Mouse (Mus musculus): ENCODE data around the gene Col6a5. TPM values are rescaled to one million over a fixed set of nuclear protein-coding genes. Genes with fewer than 3 reads are reported as not detected.
A peak's percentile ranks its signal among the peaks of the same experiment; 100 is the strongest.

The Col6a5 gene
- polyA plus RNA-seq, 1 experiment from 2014 or later = 0.38 TPM

DNA sequence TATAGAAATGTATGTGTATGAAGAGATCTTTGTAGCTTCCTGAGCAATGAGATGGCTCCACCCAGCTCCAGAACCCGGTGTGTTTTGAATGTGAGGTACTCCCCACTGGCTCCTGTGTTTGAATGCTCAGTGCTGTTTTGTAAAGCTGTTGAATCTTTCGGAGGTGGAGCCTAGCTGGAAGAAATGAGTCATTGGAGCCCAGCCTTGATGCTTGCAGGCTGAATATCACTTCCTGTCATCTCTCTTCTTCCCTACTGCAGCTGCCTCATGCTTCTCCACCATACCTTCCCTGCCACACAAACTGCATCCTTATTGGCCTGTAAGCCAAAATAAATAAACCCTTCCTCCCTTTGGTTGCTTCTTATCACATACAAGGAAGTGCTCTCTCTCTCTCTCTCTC is 72.9 kb downstream of the Col6a5 start:
- Histone ChIP-seq H3K27me3 (no peaks in the 10 kb centered on the region), H3K9me3 (no peaks in the 10 kb centered on the region), H3K4me3 (no peak overlapping the region), H3K36me3 (no peaks in the 10 kb centered on the region), H3K27ac (replicated peaks) (no peak overlapping the region), H3K4me2 (replicated peaks) (no peak overlapping the region), H3K9ac (replicated peaks) (no peak overlapping the region), H3K4me1 (0 out of 2 replicates have a peak, but pooled peaks cover 2% of the 10 kb centered on the region)
- WGBS = 15% methylated on average over 2 of the region's 2 CpGs
- no peak for ATAC-seq (replicated peaks)

DNA sequence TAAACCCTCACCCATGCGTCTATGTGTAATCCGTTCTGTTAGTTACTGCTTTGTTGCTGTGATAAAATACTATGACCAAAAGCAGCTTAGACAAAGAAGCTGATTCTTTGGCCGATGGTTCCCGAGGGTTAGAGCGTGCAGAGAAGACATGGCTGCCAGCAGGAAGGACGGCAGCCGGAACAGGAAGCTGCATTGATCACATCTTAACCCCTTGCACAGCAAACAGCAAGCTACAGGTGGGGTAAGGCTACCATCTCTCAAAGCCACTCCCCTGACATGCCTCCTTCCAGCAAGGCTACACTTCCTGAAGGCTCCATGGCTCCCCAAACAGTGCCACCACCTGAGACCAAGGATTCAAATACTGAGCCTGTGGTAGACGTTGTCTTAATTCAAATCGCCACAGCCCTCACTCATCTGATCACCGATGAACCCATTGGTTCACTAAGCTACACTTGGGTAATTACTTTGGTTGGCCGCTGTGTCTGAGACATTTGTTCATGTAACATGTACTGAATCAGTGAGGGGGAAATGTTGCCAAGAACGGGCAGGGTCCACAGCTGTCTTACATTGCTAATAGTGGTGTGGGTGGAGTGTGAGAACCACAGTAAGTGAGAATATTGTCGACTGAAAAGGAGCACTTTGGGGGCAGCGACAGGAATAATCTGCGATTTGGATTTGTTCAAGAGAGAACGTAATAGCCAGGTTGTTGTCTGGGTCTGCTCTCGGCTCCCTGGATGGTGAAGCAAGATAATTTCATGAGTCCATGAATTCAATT is 75.6 kb downstream of the Col6a5 start:
- Histone ChIP-seq H3K9me3 (no peaks in the 10 kb centered on the region), H3K27me3 (no peaks in the 10 kb centered on the region), H3K4me2 (replicated peaks) (no peak overlapping the region), H3K4me1 (0 out of 2 replicates have a peak, but pooled peaks cover 2% of the 10 kb centered on the region), H3K27ac (replicated peaks) (no peak overlapping the region), H3K36me3 (no peaks in the 10 kb centered on the region), H3K4me3 (no peak overlapping the region), H3K9ac (replicated peaks) (no peak overlapping the region)
- ATAC-seq (replicated peaks) = no peak
- WGBS = 72% methylated on average over 17 of the region's 17 CpGs

DNA sequence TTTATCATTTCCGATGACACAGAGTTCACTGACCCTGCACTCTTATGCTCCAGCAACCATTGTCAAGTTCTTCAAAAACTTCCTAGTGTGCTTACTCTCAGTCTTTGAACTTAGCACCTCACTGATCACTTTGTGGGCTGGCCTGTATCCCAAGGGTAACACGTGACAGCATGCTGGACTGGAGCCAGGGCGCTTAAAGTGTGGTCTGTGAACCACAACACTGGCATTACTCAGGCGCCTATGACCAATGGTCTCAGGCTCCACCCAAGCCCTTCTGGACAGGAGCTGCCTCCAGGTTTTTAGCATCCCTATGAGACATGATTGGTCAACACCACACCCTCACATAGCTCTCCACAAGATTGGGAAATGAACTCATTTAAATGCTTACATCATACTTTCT is 79.7 kb downstream of the Col6a5 start:
- Histone ChIP-seq H3K9me3 (no peaks in the 10 kb centered on the region), H3K4me3 (no peak overlapping the region), H3K36me3 (no peaks in the 10 kb centered on the region), H3K27ac (replicated peaks) (no peak overlapping the region), H3K27me3 (no peaks in the 10 kb centered on the region), H3K9ac (replicated peaks) (no peak overlapping the region), H3K4me1 (0 out of 2 replicates have a peak, but pooled peaks cover 2% of the 10 kb centered on the region), H3K4me2 (replicated peaks) (no peak overlapping the region)
- no peak for ATAC-seq (replicated peaks)
- WGBS = 77% methylated on average over 4 of the region's 4 CpGs

GRCm38 (mm10) chr9:105878365-105879108 is 81.9 kb downstream of the Col6a5 start:
- Histone ChIP-seq H3K36me3 (no peaks in the 10 kb centered on the region), H3K9ac (replicated peaks) (no peak overlapping the region), H3K27ac (replicated peaks) (no peak overlapping the region), H3K4me3 (no peak overlapping the region), H3K4me2 (replicated peaks) (no peak overlapping the region), H3K9me3 (no peaks in the 10 kb centered on the region), H3K27me3 (no peaks in the 10 kb centered on the region), H3K4me1 (no peaks in the 10 kb centered on the region)
- no peak for ATAC-seq (replicated peaks)
- 83% methylated on average over 11 of the region's 11 CpGs for WGBS

DNA sequence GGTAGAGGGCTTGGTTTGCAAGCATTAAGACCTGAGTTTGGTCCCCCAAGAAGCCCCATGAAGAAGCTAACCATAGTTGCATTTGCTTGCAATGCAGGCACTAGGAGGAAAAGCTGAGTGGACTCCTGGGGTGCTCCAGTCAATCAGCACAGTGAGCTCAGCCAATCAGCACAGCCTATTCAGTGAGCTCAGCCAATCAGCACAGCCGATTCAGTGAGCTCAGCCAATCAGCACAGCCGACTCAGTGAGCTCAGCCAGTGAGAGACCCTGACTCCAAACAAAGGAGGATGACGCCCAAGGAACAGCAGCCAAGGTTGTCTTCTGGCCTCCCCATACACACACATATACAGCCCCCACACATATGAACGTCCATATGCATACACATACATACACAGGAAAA is 84.3 kb downstream of the Col6a5 start:
- WGBS = 85% methylated on average over 4 of the region's 4 CpGs
- H3K9me3 ChIP-seq = no peaks in the 10 kb centered on the region
- no peaks in the 10 kb centered on the region for H3K36me3 ChIP-seq
- no peak overlapping the region for H3K4me2 ChIP-seq (replicated peaks)
- ATAC-seq (replicated peaks) = no peak
- no peaks in the 10 kb centered on the region for H3K4me1 ChIP-seq
- no peaks in the 10 kb centered on the region for H3K27me3 ChIP-seq
- H3K27ac ChIP-seq (replicated peaks) = no peak overlapping the region
- no peak overlapping the region for H3K4me3 ChIP-seq
- no peak overlapping the region for H3K9ac ChIP-seq (replicated peaks)

DNA sequence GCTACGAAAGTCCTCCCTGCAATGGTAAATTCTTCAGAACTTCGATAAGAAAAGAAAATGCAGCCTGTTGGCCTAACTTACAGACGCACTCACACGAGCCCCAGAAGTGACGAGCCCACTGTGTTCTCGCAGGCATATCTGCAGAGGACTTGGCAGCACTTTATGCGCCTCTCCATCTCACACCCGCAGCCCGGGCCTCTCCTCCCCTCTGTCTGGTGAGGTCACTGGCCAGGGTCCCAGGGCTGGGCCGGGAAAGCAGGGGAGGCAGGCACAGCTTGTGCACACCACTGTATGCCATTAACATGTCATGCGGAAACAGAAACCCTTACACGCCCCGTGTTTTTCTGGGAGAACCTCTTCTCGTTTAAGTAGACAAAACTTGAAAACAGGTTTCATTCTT is 88.8 kb downstream of the Col6a5 start:
- WGBS = 66% methylated on average over 14 of the region's 14 CpGs
- H3K27ac ChIP-seq (replicated peaks) = no peak overlapping the region

GRCm38 (mm10) chr9:105857773-105858172 is 102.7 kb downstream of the Col6a5 start:
- Histone ChIP-seq H3K4me1 (peaks cover 3% of the 10 kb centered on the region; the same call in 1 of the 2 replicates), H3K4me3 (no peak overlapping the region), H3K4me2 (replicated peaks) (no peak overlapping the region), H3K36me3 (no peaks in the 10 kb centered on the region), H3K9ac (replicated peaks) (no peak overlapping the region), H3K27me3 (no peaks in the 10 kb centered on the region), H3K9me3 (no peaks in the 10 kb centered on the region), H3K27ac (replicated peaks) (no peak overlapping the region)
- peak; percentile 63; the same call in 1 of the 2 replicates for ATAC-seq (replicated peaks)
- WGBS = 8% methylated on average over 6 of the region's 6 CpGs

More for the DNA sequence above, 88.8 kb downstream of the Col6a5 start:
- Histone ChIP-seq H3K4me2 (replicated peaks) (no peak overlapping the region), H3K4me1 (no peaks in the 10 kb centered on the region), H3K27me3 (no peaks in the 10 kb centered on the region), H3K9ac (replicated peaks) (no peak overlapping the region), H3K9me3 (no peaks in the 10 kb centered on the region), H3K36me3 (no peaks in the 10 kb centered on the region), H3K4me3 (no peak overlapping the region)
- no peak for ATAC-seq (replicated peaks)

GRCm38 (mm10) chr9:105852778-105853065 is 107.7 kb downstream of the Col6a5 start:
- no peaks in the 10 kb centered on the region for H3K36me3 ChIP-seq
- H3K27ac ChIP-seq (replicated peaks) = no peak overlapping the region
- no peak for ATAC-seq (replicated peaks)
- WGBS = 94% methylated on average over 1 of the region's 1 CpGs
- H3K4me3 ChIP-seq = no peak overlapping the region
- H3K27me3 ChIP-seq = no peaks in the 10 kb centered on the region
- no peak overlapping the region for H3K9ac ChIP-seq (replicated peaks)
- no peak overlapping the region for H3K4me2 ChIP-seq (replicated peaks)
- H3K4me1 ChIP-seq = peaks cover 3% of the 10 kb centered on the region; the same call in 1 of the 2 replicates
- H3K9me3 ChIP-seq = no peaks in the 10 kb centered on the region

- no peak overlapping the region for H3K4me2 ChIP-seq (replicated peaks)
- no peak for ATAC-seq (replicated peaks)
- no peaks in the 10 kb centered on the region for H3K9me3 ChIP-seq
- H3K36me3 ChIP-seq = no peaks in the 10 kb centered on the region
- WGBS = 83% methylated on average over 14 of the region's 14 CpGs
- H3K4me3 ChIP-seq = no peak overlapping the region
- no peak overlapping the region for H3K9ac ChIP-seq (replicated peaks)
- no peaks in the 10 kb centered on the region for H3K27me3 ChIP-seq
- peaks cover 3% of the 10 kb centered on the region; the same call in 1 of the 2 replicates for H3K4me1 ChIP-seq
- H3K27ac ChIP-seq (replicated peaks) = no peak overlapping the region
These were observed 108.2 kb downstream of the Col6a5 start for GRCm38 (mm10) chr9:105852015-105852777.

DNA sequence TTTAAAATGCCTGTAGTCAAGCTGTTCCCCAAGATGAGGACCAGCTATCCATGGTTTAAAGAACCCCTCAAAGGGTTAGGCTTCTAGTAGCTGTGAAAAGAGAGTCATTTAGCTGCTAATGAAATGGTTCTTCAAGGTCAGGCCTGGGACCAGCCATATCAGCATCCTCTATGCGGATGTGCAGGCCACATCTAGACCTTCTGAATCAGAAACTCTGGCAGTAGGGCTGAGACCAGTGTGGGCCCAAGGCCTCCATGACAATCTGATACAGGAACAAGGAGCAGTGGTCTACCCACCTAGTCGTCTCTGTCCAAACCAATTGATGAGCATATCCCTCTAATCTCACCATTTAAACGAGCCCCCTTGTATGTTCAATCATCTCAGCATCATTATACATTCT is 109.4 kb downstream of the Col6a5 start:
- no peaks in the 10 kb centered on the region for H3K4me1 ChIP-seq
- no peak overlapping the region for H3K4me2 ChIP-seq (replicated peaks)
- no peak overlapping the region for H3K4me3 ChIP-seq
- 81% methylated on average over 3 of the region's 3 CpGs for WGBS
- no peaks in the 10 kb centered on the region for H3K36me3 ChIP-seq
- no peak for ATAC-seq (replicated peaks)
- H3K27ac ChIP-seq (replicated peaks) = no peak overlapping the region
- no peaks in the 10 kb centered on the region for H3K9me3 ChIP-seq
- H3K27me3 ChIP-seq = no peaks in the 10 kb centered on the region
- no peak overlapping the region for H3K9ac ChIP-seq (replicated peaks)

- Histone ChIP-seq H3K9ac (replicated peaks) (no peak overlapping the region), H3K4me2 (replicated peaks) (no peak overlapping the region), H3K27me3 (no peaks in the 10 kb centered on the region), H3K27ac (replicated peaks) (no peak overlapping the region), H3K4me3 (no peak overlapping the region), H3K4me1 (no peaks in the 10 kb centered on the region), H3K9me3 (no peaks in the 10 kb centered on the region), H3K36me3 (no peaks in the 10 kb centered on the region)
- ATAC-seq (replicated peaks) = no peak
- WGBS = 81% methylated on average over 4 of the region's 4 CpGs
These were observed 112.0 kb downstream of the Col6a5 start for GRCm38 (mm10) chr9:105848396-105848795.

DNA sequence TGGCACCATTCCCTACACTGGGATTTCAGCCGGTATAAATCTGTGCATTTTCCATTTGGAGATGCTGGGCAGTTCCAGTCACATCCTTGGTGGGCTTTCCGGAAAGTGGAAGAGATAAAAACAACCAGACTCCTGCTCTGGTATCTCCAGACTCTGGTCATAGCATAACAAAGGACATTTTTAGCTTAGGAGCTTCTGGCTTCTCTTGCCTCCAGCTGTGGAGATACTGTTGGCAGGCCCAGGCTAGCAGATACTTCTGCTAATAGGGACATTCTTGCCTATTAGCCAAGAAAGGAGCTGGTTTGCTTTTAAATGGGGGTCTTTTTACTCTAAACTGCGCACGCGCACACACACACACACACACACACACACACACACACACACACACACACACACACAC is 113.2 kb downstream of the Col6a5 start:
- Histone ChIP-seq H3K4me1 (no peaks in the 10 kb centered on the region), H3K4me2 (replicated peaks) (no peak overlapping the region), H3K9ac (replicated peaks) (no peak overlapping the region), H3K4me3 (no peak overlapping the region), H3K27me3 (no peaks in the 10 kb centered on the region), H3K27ac (replicated peaks) (no peak overlapping the region), H3K36me3 (no peaks in the 10 kb centered on the region), H3K9me3 (no peaks in the 10 kb centered on the region)
- WGBS = 87% methylated on average over 5 of the region's 5 CpGs
- no peak for ATAC-seq (replicated peaks)

Measured in forebrain, embryonic 15.5 days (tissue).